Mouse (Mus musculus): ENCODE results near the gene Exosc1. TPM values are rescaled to one million over a fixed set of nuclear protein-coding genes. Genes with fewer than 3 reads are reported as not detected.

Gene Exosc1
- total and polyA plus RNA-seq, 2 experiments from 2014 or later: 18.0 to 62.3 TPM

GRCm38 (mm10) chr19:41938539-41938938 lies 5.3 kb upstream of the Exosc1 start:
- WGBS: 91% methylated on average over 5 of the region's 5 CpGs
- Histone ChIP-seq H3K36me3 (ENCODE audit: insufficient read depth, low read length) (peaks cover 43% of the 10 kb centered on the region), H3K4me1 (ENCODE audit: insufficient read depth, low read length) (peaks cover 7% of the 10 kb centered on the region; the same call in 1 of the 2 replicates), H3K9me3 (ENCODE audit: low read length) (no peaks in the 10 kb centered on the region), H3K4me2 (ENCODE audit: low read depth, low read length, poor library complexity, severe bottlenecking) (no peak overlapping the region), H3K4me3 (ENCODE audit: low read depth, low read length) (no peak overlapping the region), H3K27me3 (ENCODE audit: insufficient read depth, low read length) (no peaks in the 10 kb centered on the region), H3K9ac (replicated peaks; ENCODE audit: low read length, poor library complexity, severe bottlenecking) (no peak overlapping the region), H3K27ac (ENCODE audit: low read depth, low read length) (no peak overlapping the region)
- DNase-seq (ENCODE audit: low spot score) (no peak), ATAC-seq (ENCODE audit: low FRiP score) (no peak)
- no peak for TF ChIP-seq CTCF (IDR thresholded peaks at IDR 0.05)

GRCm38 (mm10) chr19:41935921-41936320 lies 2.7 kb upstream of the Exosc1 start:
- H3K27ac ChIP-seq (ENCODE audit: low read depth, low read length): no peak overlapping the region
- TF ChIP-seq CTCF (IDR thresholded peaks at IDR 0.05): no peak
- no peak overlapping the region for H3K4me2 ChIP-seq (ENCODE audit: low read depth, low read length, poor library complexity, severe bottlenecking)
- H3K4me3 ChIP-seq (ENCODE audit: low read depth, low read length): no peak overlapping the region
- H3K9me3 ChIP-seq (ENCODE audit: low read length): no peaks in the 10 kb centered on the region
- no peaks in the 10 kb centered on the region for H3K27me3 ChIP-seq (ENCODE audit: insufficient read depth, low read length)
- H3K9ac ChIP-seq (replicated peaks; ENCODE audit: low read length, poor library complexity, severe bottlenecking): no peak overlapping the region
- no peak for DNase-seq (ENCODE audit: low spot score)
- peaks cover 7% of the 10 kb centered on the region; the same call in 1 of the 2 replicates for H3K4me1 ChIP-seq (ENCODE audit: insufficient read depth, low read length)
- no peak for ATAC-seq (ENCODE audit: low FRiP score)
- H3K36me3 ChIP-seq (ENCODE audit: insufficient read depth, low read length): peaks cover 23% of the 10 kb centered on the region
- 95% methylated on average over 1 of the region's 1 CpGs for WGBS

GRCm38 (mm10) chr19:41934124-41934523 lies 901 bp upstream of the Exosc1 start:
- Histone ChIP-seq H3K4me2 (ENCODE audit: low read depth, low read length, poor library complexity, severe bottlenecking) (peak overlapping the region; percentile 67), H3K9me3 (ENCODE audit: low read length) (no peaks in the 10 kb centered on the region), H3K4me3 (ENCODE audit: low read depth, low read length) (peak overlapping the region; percentile 85), H3K4me1 (ENCODE audit: insufficient read depth, low read length) (peaks cover 7% of the 10 kb centered on the region; the same call in 1 of the 2 replicates), H3K27ac (ENCODE audit: low read depth, low read length) (no peak overlapping the region), H3K27me3 (ENCODE audit: insufficient read depth, low read length) (no peaks in the 10 kb centered on the region), H3K36me3 (ENCODE audit: insufficient read depth, low read length) (peaks cover 18% of the 10 kb centered on the region), H3K9ac (replicated peaks; ENCODE audit: low read length, poor library complexity, severe bottlenecking) (peak overlapping the region; percentile 72)
- 19% methylated on average over 6 of the region's 6 CpGs for WGBS
- peak; percentile 18 for DNase-seq (ENCODE audit: low spot score)
- no peak for TF ChIP-seq CTCF (IDR thresholded peaks at IDR 0.05)
- no peak for ATAC-seq (ENCODE audit: low FRiP score)

GRCm38 (mm10) chr19:41932686-41933085 lies 537 bp downstream of the Exosc1 start:
- peak; percentile 30 for DNase-seq (ENCODE audit: low spot score)
- Histone ChIP-seq H3K36me3 (ENCODE audit: insufficient read depth, low read length) (peaks cover 15% of the 10 kb centered on the region), H3K9ac (replicated peaks; ENCODE audit: low read length, poor library complexity, severe bottlenecking) (peak overlapping the region; percentile 71), H3K9me3 (ENCODE audit: low read length) (no peaks in the 10 kb centered on the region), H3K27me3 (ENCODE audit: insufficient read depth, low read length) (no peaks in the 10 kb centered on the region), H3K4me2 (ENCODE audit: low read depth, low read length, poor library complexity, severe bottlenecking) (peak overlapping the region; percentile 86), H3K4me1 (ENCODE audit: insufficient read depth, low read length) (peaks cover 7% of the 10 kb centered on the region; the same call in 1 of the 2 replicates), H3K27ac (ENCODE audit: low read depth, low read length) (peak overlapping the region; percentile 67), H3K4me3 (ENCODE audit: low read depth, low read length) (peak overlapping the region; percentile 85)
- TF ChIP-seq CTCF (IDR thresholded peaks at IDR 0.05): no peak
- WGBS: under 1% methylated on average over 28 of the region's 28 CpGs
- peak; percentile 18 for ATAC-seq (ENCODE audit: low FRiP score)

- H3K9me3 ChIP-seq (ENCODE audit: low read length): no peaks in the 10 kb centered on the region
- TF ChIP-seq CTCF (IDR thresholded peaks at IDR 0.05): no peak
- H3K9ac ChIP-seq (replicated peaks; ENCODE audit: low read length, poor library complexity, severe bottlenecking): no peak overlapping the region
- H3K4me1 ChIP-seq (ENCODE audit: insufficient read depth, low read length): no peaks in the 10 kb centered on the region
- DNase-seq (ENCODE audit: low spot score) (no peak), ATAC-seq (ENCODE audit: low FRiP score) (no peak)
- peaks cover 51% of the 10 kb centered on the region; the same call in 1 of the 2 replicates for H3K36me3 ChIP-seq (ENCODE audit: insufficient read depth, low read length)
- no peak overlapping the region for H3K4me2 ChIP-seq (ENCODE audit: low read depth, low read length, poor library complexity, severe bottlenecking)
- no peak overlapping the region for H3K27ac ChIP-seq (ENCODE audit: low read depth, low read length)
- 84% methylated on average over 5 of the region's 5 CpGs for WGBS
- H3K4me3 ChIP-seq (ENCODE audit: low read depth, low read length): no peak overlapping the region
- H3K27me3 ChIP-seq (ENCODE audit: insufficient read depth, low read length): no peaks in the 10 kb centered on the region
These were observed 12.7 kb downstream of the Exosc1 start for GRCm38 (mm10) chr19:41920412-41921067.

GRCm38 (mm10) chr19:41919471-41919870 lies 13.8 kb downstream of the Exosc1 start:
- Histone ChIP-seq H3K4me2 (ENCODE audit: low read depth, low read length, poor library complexity, severe bottlenecking) (no peak overlapping the region), H3K4me1 (ENCODE audit: insufficient read depth, low read length) (no peaks in the 10 kb centered on the region), H3K9ac (replicated peaks; ENCODE audit: low read length, poor library complexity, severe bottlenecking) (no peak overlapping the region), H3K9me3 (ENCODE audit: low read length) (no peaks in the 10 kb centered on the region), H3K4me3 (ENCODE audit: low read depth, low read length) (no peak overlapping the region), H3K36me3 (ENCODE audit: insufficient read depth, low read length) (peaks cover 51% of the 10 kb centered on the region; the same call in 1 of the 2 replicates), H3K27me3 (ENCODE audit: insufficient read depth, low read length) (no peaks in the 10 kb centered on the region), H3K27ac (ENCODE audit: low read depth, low read length) (no peak overlapping the region)
- WGBS: 79% methylated on average over 4 of the region's 4 CpGs
- ATAC-seq (ENCODE audit: low FRiP score): no peak
- DNase-seq (ENCODE audit: low spot score): no peak
- no peak for TF ChIP-seq CTCF (IDR thresholded peaks at IDR 0.05)
